Comparison of ENCODE assay signal across 15 mouse cellular contexts in genomic region chr15:99122642-99123041, GRCm38 (mm10). TPM values are rescaled to one million over a fixed set of nuclear protein-coding genes. Genes with fewer than 3 reads are reported as not detected.
"Had no signal": no experiment of that assay in that cellular context is flagged by ENCODE, and none has a peak within 500 bp of the region (broad histone marks: within the 10 kb centered on the region; RNA-seq: fewer than 3 reads in every experiment).

No protein-coding gene starts in this region.

- H3K36me3 ChIP-seq: kidney, embryonic 15.5 days; limb, embryonic 12.5 days; liver, embryonic 13.5 days; midbrain, embryonic 13.5 days had no signal

- H3K9ac ChIP-seq: kidney, embryonic 15.5 days; limb, embryonic 12.5 days; liver, embryonic 13.5 days; liver, postnatal 0 days; midbrain, embryonic 13.5 days had no signal

- H3K27ac ChIP-seq: kidney, embryonic 15.5 days; left cerebral cortex, adult 2 months; limb, embryonic 12.5 days; liver, embryonic 13.5 days; midbrain, embryonic 13.5 days had no signal

- H3K4me2 ChIP-seq: kidney, embryonic 15.5 days; limb, embryonic 12.5 days; liver, embryonic 13.5 days; midbrain, embryonic 13.5 days had no signal

- H3K27me3 ChIP-seq: kidney, embryonic 15.5 days; midbrain, embryonic 13.5 days had no signal

- H3K9me3 ChIP-seq: kidney, embryonic 15.5 days; limb, embryonic 12.5 days; liver, embryonic 13.5 days; midbrain, embryonic 13.5 days had no signal

- DNase-seq: kidney, adult 2 months; kidney, postnatal 25 days; liver; liver, embryonic 13.5 days; liver, postnatal 0 days; thymus, adult 18-20 months; thymus, postnatal 14 days had no signal

- ATAC-seq: liver, postnatal 0 days; midbrain, embryonic 13.5 days had no signal

- H3K4me3 ChIP-seq: kidney, embryonic 15.5 days; left cerebral cortex, adult 2 months; limb, embryonic 12.5 days; liver, embryonic 13.5 days; midbrain, embryonic 13.5 days had no signal

RNA-seq across cellular contexts. Expression of gene Spats2, which starts 3.1 kb away (rescaled TPM):
- total RNA-seq: neutrophil, adult 5-6 weeks had no signal

RNA-seq across cellular contexts. Expression of gene Dnajc22, which starts 29.7 kb away (rescaled TPM):
- total RNA-seq: left cerebral cortex, postnatal 14 days; neutrophil, adult 5-6 weeks had no signal

RNA-seq across cellular contexts. Expression of gene C1ql4, which starts 35.0 kb away (rescaled TPM):
- total RNA-seq: layer of hippocampus, postnatal 25 days; left cerebral cortex, adult 2 months; left cerebral cortex, postnatal 14 days; neutrophil, adult 5-6 weeks had no signal
- polyA plus RNA-seq: limb, embryonic 12.5 days; liver, embryonic 13.5 days; lung, embryonic 16.5 days had no signal
